Mouse (Mus musculus) myocyte (in vitro differentiated cells): ENCODE results near the gene Ankrd2.

ENCODE experiments used
- MAX ChIP-seq: IDR thresholded peaks from one replicate; pipeline ENCODE4 v1.6.1; 2011; ENCODE audit warnings: low read depth, mild to moderate bottlenecking, control low read depth
- POLR2A ChIP-seq: IDR thresholded peaks from one replicate; pipeline ENCODE4 v1.6.1; 2011; ENCODE audit warnings: low read depth, mild to moderate bottlenecking, control low read depth, moderate library complexity; ENCODE audit not compliant: insufficient read length
- POLR2AphosphoS2 ChIP-seq: IDR thresholded peaks from one replicate; pipeline ENCODE4 v1.6.1; 2011; ENCODE audit warnings: low read depth, control low read depth; ENCODE audit not compliant: insufficient read length
- REST ChIP-seq: IDR thresholded peaks from one replicate; pipeline ENCODE4 v1.6.1; 2011; ENCODE audit warnings: mild to moderate bottlenecking, control low read depth, moderate library complexity; ENCODE audit not compliant: insufficient read depth, insufficient read length
- SRF ChIP-seq: IDR thresholded peaks from one replicate; pipeline ENCODE4 v1.6.1; 2011; ENCODE audit warnings: low read depth; ENCODE audit not compliant: control insufficient read depth, insufficient read length
- USF1 ChIP-seq: IDR thresholded peaks from one replicate; pipeline ENCODE4 v1.6.1; 2011; ENCODE audit warnings: low read depth, mild to moderate bottlenecking, control low read depth, moderate library complexity

GRCm38 (mm10) chr19:42075992-42076391 lies 40.2 kb downstream of the Ankrd2 start:
- TF ChIP-seq POLR2A (no peak), MAX (no peak), SRF (no peak), REST (no peak), USF1 (no peak), POLR2AphosphoS2 (no peak)
